Mouse (Mus musculus) intestine, postnatal 0 days (tissue): ENCODE measurements around the gene Cys1. TPM values are rescaled to one million over a fixed set of nuclear protein-coding genes. Genes with fewer than 3 reads are reported as not detected.

Source experiments
- ATAC-seq: fragments of 200-750 bp; cut with Nextera tagmentation; 2 replicates; pipeline ENCODE4 v1.8.0; 2017; ENCODE audit warnings: mild to moderate bottlenecking, moderate TSS enrichment, moderate library complexity
- H3K27ac ChIP-seq: fragments of 300-500 bp; sonication (generic); 2 replicates; pipeline ENCODE4 v1.5.1; 2014; ENCODE audit warnings: mild to moderate bottlenecking, low read depth, low read length, moderate library complexity
- H3K27me3 ChIP-seq: fragments of 300-500 bp; sonication (generic); replicated peaks from 2 replicates; pipeline ENCODE4 v1.6.1; 2014; ENCODE audit warnings: low read length, mixed read lengths; ENCODE audit not compliant: control insufficient read depth, insufficient read depth
- H3K36me3 ChIP-seq: fragments of 300-500 bp; sonication (generic); 2 replicates; pipeline ENCODE4 v1.6.1; 2014; ENCODE audit warnings: mild to moderate bottlenecking, moderate library complexity; ENCODE audit not compliant: control insufficient read depth, insufficient read depth
- H3K4me1 ChIP-seq: fragments of 300-500 bp; sonication (generic); replicated peaks from 2 replicates; pipeline ENCODE4 v1.6.1; 2014; ENCODE audit warnings: antibody characterized with exemption, low read length, mixed read lengths; ENCODE audit not compliant: control insufficient read depth, insufficient read depth
- H3K4me2 ChIP-seq: fragments of 300-500 bp; sonication (generic); replicated peaks from 2 replicates; pipeline ENCODE4 v1.6.1; 2014; ENCODE audit warnings: low read depth, mild to moderate bottlenecking, moderate library complexity
- H3K4me3 ChIP-seq: fragments of 300-500 bp; sonication (generic); 2 replicates; pipeline ENCODE4 v1.5.1; 2014; ENCODE audit warnings: low read depth, low read length
- H3K9ac ChIP-seq: fragments of 300-500 bp; sonication (generic); 2 replicates; pipeline ENCODE4 v1.6.1; 2014; ENCODE audit warnings: mild to moderate bottlenecking, low read depth, low read length
- H3K9me3 ChIP-seq: fragments of 300-500 bp; sonication (generic); 2 replicates; pipeline ENCODE4 v1.6.1; 2016; ENCODE audit warnings: mixed run types; ENCODE audit not compliant: control insufficient read depth
- CTCF ChIP-seq: sonication (generic); IDR thresholded peaks from 2 replicates; pipeline ENCODE4 v1.5.1; 2016; ENCODE audit warnings: low read depth, mild to moderate bottlenecking, control low read depth, antibody characterized with exemption, moderate library complexity
- WGBS: fragments of 180-500 bp; shearing (Covaris S2); extraction: QIAGEN DNeasy Blood & Tissue Kit; methylation state at CpG from one replicate; pipeline ENCODE4 v1.1.7; 2014; 5-methylcytosine and 5-hydroxymethylcytosine counted together
- polyA plus RNA-seq: library from polyadenylated mRNA; unstranded; fragments of >200 nt; fragmentation: Nextera tagmentation; extraction: Ambion mirVana; gene quantifications from 2 replicates; pipeline ENCODE4 v1.2.1, GENCODE M21; 2015

The Cys1 gene
- polyA plus RNA-seq, 1 experiment from 2014 or later = 1.3 TPM

GRCm38 (mm10) chr12:24627215-24627614 lies 54.4 kb downstream of the Cys1 start:
- no peaks in the 10 kb centered on the region for H3K9me3 ChIP-seq
- H3K27me3 ChIP-seq = no peaks in the 10 kb centered on the region
- no peak for TF ChIP-seq CTCF
- no peak overlapping the region for H3K4me2 ChIP-seq
- no peak overlapping the region for H3K9ac ChIP-seq
- no peaks in the 10 kb centered on the region for H3K4me1 ChIP-seq
- ATAC-seq = no peak
- H3K27ac ChIP-seq = no peak overlapping the region
- 56% methylated on average over 3 of the region's 3 CpGs for WGBS
- no peaks in the 10 kb centered on the region for H3K36me3 ChIP-seq
- H3K4me3 ChIP-seq = no peak overlapping the region

DNA sequence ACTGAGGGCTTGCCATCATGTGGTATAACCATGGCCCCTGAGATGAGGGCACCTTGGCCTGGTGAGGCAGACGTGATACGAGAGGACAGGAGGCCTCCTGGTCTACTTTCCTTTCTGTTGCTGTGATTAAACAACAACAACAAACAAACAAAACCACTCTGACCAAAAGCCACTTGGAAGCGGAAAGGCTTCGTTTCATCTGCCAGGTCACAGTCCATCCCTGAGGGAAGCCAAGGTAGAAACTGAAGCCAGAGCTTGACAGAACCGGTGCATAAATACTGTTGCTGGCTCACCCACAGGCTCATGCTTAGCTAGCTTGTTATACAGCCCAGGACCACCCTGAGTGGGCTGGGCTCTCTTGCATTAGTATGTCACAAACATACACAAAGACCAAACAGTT lies 55.2 kb downstream of the Cys1 start:
- ATAC-seq = no peak
- 80% methylated on average over 5 of the region's 5 CpGs for WGBS
- H3K36me3 ChIP-seq = no peaks in the 10 kb centered on the region
- no peaks in the 10 kb centered on the region for H3K9me3 ChIP-seq
- H3K4me3 ChIP-seq = no peak overlapping the region
- H3K27ac ChIP-seq = no peak overlapping the region
- no peaks in the 10 kb centered on the region for H3K27me3 ChIP-seq
- no peaks in the 10 kb centered on the region for H3K4me1 ChIP-seq
- H3K4me2 ChIP-seq = no peak overlapping the region
- no peak overlapping the region for H3K9ac ChIP-seq
- TF ChIP-seq CTCF = no peak

GRCm38 (mm10) chr12:24623486-24624251 lies 57.9 kb downstream of the Cys1 start:
- TF ChIP-seq CTCF = no peak
- H3K27ac ChIP-seq = no peak overlapping the region
- no peaks in the 10 kb centered on the region for H3K9me3 ChIP-seq
- no peak for ATAC-seq
- 67% methylated on average over 12 of the region's 12 CpGs for WGBS
- no peak overlapping the region for H3K4me2 ChIP-seq
- H3K9ac ChIP-seq = no peak overlapping the region
- H3K4me3 ChIP-seq = no peak overlapping the region
- H3K27me3 ChIP-seq = no peaks in the 10 kb centered on the region
- H3K4me1 ChIP-seq = no peaks in the 10 kb centered on the region
- H3K36me3 ChIP-seq = no peaks in the 10 kb centered on the region

GRCm38 (mm10) chr12:24619436-24619835 lies 62.2 kb downstream of the Cys1 start:
- H3K27me3 ChIP-seq = no peaks in the 10 kb centered on the region
- ATAC-seq = 0 out of 2 replicates have a peak, but pooled peaks have one; percentile 25
- 60% methylated on average over 4 of the region's 4 CpGs for WGBS
- H3K36me3 ChIP-seq = no peaks in the 10 kb centered on the region
- no peaks in the 10 kb centered on the region for H3K9me3 ChIP-seq
- no peak overlapping the region for H3K27ac ChIP-seq
- no peak overlapping the region for H3K4me2 ChIP-seq
- no peak overlapping the region for H3K9ac ChIP-seq
- no peaks in the 10 kb centered on the region for H3K4me1 ChIP-seq
- H3K4me3 ChIP-seq = no peak overlapping the region
- no peak for TF ChIP-seq CTCF

Other genes starting within 250 kb of the Cys1 start
- 10.3 and 10.4 TPM in 2 replicates for gene Taf1b, start 183.5 kb downstream of the Cys1 start, polyA plus RNA-seq
- gene Grhl1, start 109.5 kb downstream of the Cys1 start, polyA plus RNA-seq = 0.37 and 0.39 TPM in 2 replicates
- gene Klf11, start 30.5 kb downstream of the Cys1 start, polyA plus RNA-seq = 7.3 and 8.1 TPM in 2 replicates
- 36.9 and 37.4 TPM in 2 replicates for gene Rrm2, start 26.4 kb upstream of the Cys1 start, polyA plus RNA-seq
- gene Mboat2, start 149.1 kb upstream of the Cys1 start, polyA plus RNA-seq = 8.1 and 8.2 TPM in 2 replicates